Mouse (Mus musculus): ENCODE data around the gene Olfr1241. TPM values are rescaled to one million over a fixed set of nuclear protein-coding genes. Genes with fewer than 3 reads are reported as not detected.

Olfr1241 gene
- polyA plus RNA-seq (2015; fragmentation: Nextera tagmentation; extraction: Ambion mirVana), result not detected in 2 replicates

DNA sequence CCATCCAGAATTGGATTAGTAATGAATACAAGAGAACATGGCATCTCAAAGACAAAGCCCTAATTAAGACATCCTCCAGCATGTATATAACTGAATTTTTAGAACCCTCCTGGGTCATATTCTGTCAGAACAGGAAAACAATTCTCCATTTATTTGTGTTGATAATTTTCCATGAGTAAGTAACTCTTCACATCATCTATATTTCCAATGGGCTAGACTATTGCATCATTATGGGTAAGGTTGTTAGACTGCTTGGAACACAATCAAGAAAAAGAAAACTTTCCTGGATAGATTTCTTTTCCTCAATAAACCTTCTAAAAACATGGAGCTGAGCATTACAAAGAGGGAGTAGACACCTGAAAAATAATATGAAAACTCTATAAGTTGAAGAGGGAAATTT lies at the start of gene Olfr1241:
TSS of gene Olfr1241 (minus strand) at position 101 of the 400 bp plus-strand sequence.
- Histone ChIP-seq H3K9ac (no peak within 1 kb of the TSS), H3K27me3 (no peaks in the 10 kb centered on the region), H3K27ac (replicated peaks) (no peak within 1 kb of the TSS), H3K4me2 (replicated peaks) (no peak within 1 kb of the TSS), H3K4me3 (replicated peaks) (no peak within 1 kb of the TSS), H3K9me3 (replicated peaks) (no peaks in the 10 kb centered on the region), H3K4me1 (no peaks in the 10 kb centered on the region), H3K36me3 (no peaks in the 10 kb centered on the region)
- no peak for ATAC-seq (ENCODE audit: insufficient number of reproducible peaks, low FRiP score, low TSS enrichment, low read depth)

DNA sequence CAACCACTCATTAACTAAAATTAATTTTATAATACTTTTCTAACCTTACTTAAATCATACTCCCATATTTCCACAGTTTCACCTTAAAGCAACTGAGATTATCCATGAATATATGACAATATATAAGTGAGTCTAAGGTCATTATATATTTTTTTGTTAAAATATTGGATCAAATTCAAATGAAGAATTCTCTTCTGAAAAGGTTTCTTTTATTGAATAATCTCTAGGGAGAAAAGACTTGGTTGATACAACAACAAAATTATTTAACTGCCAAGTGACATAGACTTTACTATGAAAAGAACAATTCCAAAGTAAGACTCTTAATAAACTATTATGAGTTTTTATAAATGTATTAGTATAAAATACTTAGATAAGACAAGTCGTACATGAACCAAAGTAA lies 44.5 kb upstream of the Olfr1241 start, which contains the start of gene Olfr1243:
TSS of gene Olfr1243 (minus strand) at position 101 of the 400 bp plus-strand sequence.
- no peak within 1 kb of the TSS for H3K27ac ChIP-seq (replicated peaks)
- ATAC-seq (ENCODE audit: insufficient number of reproducible peaks, low FRiP score, low TSS enrichment, low read depth), result no peak
- WGBS, result 76% methylated on average over 1 of the region's 1 CpGs

DNA sequence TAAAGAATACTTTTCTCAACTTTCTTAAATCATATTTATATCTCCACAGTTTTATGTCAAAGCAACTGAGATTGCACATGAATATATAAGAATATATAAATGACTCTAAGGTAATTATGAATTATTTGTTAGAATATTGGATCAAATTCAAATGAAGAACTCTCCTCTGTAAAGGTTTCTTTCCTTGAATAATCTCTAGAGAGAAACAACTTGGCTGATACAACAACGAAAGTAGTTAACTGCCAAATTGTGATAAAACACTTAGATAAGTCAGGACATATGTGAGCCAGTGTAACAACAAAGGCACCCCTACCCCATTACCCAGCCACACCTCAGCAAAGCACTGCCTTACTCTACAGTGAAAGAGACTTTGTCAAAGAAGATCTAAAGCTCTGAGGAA lies 11.3 kb upstream of the Olfr1241 start, which contains the start of gene Olfr1242:
TSS of gene Olfr1242 (minus strand) at position 101 of the 400 bp plus-strand sequence.
- ATAC-seq (ENCODE audit: insufficient number of reproducible peaks, low FRiP score, low TSS enrichment, low read depth), result no peak
- H3K9me3 ChIP-seq (replicated peaks), result no peaks in the 10 kb centered on the region
- no peaks in the 10 kb centered on the region for H3K36me3 ChIP-seq
- no peak within 1 kb of the TSS for H3K4me3 ChIP-seq (replicated peaks)
- no peaks in the 10 kb centered on the region for H3K27me3 ChIP-seq
- H3K9ac ChIP-seq, result no peak within 1 kb of the TSS
- H3K27ac ChIP-seq (replicated peaks), result no peak within 1 kb of the TSS
- H3K4me2 ChIP-seq (replicated peaks), result no peak within 1 kb of the TSS
- no peaks in the 10 kb centered on the region for H3K4me1 ChIP-seq
- WGBS, result 86% methylated on average over 1 of the region's 1 CpGs

More for the DNA sequence above, 44.5 kb upstream of the Olfr1241 start, which contains the start of gene Olfr1243:
- H3K9me3 ChIP-seq (replicated peaks), result no peaks in the 10 kb centered on the region
- no peaks in the 10 kb centered on the region for H3K4me1 ChIP-seq
- H3K9ac ChIP-seq, result no peak within 1 kb of the TSS
- H3K4me3 ChIP-seq (replicated peaks), result no peak within 1 kb of the TSS
- H3K27me3 ChIP-seq, result no peaks in the 10 kb centered on the region
- H3K4me2 ChIP-seq (replicated peaks), result no peak within 1 kb of the TSS
- H3K36me3 ChIP-seq, result no peaks in the 10 kb centered on the region

DNA sequence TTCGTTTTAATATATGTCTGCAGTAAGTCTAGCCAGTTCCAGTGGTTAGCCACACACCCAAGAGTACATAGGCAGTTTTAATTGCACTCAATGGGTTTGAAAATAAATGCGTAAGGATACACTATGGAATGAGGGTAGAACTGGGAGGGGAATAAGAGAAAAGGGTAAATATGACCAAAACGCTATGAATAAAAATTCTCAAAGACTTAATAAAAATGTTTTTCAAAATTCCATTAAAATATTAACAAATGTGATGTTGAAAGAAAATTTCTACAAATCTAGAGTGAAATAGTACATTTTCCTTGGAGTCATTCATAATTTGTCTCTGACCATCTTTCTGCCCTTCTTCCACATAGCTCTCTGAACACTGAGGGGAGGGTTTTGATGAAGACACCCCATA lies 44.0 kb downstream of the Olfr1241 start, which contains the start of gene Olfr1240:
TSS of gene Olfr1240 (minus strand) at position 101 of the 400 bp plus-strand sequence.
- no peak for ATAC-seq (ENCODE audit: insufficient number of reproducible peaks, low FRiP score, low TSS enrichment, low read depth)
- Histone ChIP-seq H3K4me1 (no peaks in the 10 kb centered on the region), H3K9me3 (replicated peaks) (no peaks in the 10 kb centered on the region), H3K36me3 (no peaks in the 10 kb centered on the region), H3K27ac (replicated peaks) (no peak within 1 kb of the TSS), H3K4me2 (replicated peaks) (no peak within 1 kb of the TSS), H3K4me3 (replicated peaks) (no peak within 1 kb of the TSS), H3K9ac (no peak within 1 kb of the TSS), H3K27me3 (no peaks in the 10 kb centered on the region)
- 82% methylated on average over 3 of the region's 3 CpGs for WGBS

Other genes starting within 250 kb of the Olfr1241 start
- gene Olfr1228, start 233.1 kb downstream of the Olfr1241 start, polyA plus RNA-seq (2015; fragmentation: Nextera tagmentation; extraction: Ambion mirVana), result not detected in 2 replicates
- not detected in 2 replicates for gene Olfr1229, start 199.1 kb downstream of the Olfr1241 start, polyA plus RNA-seq (2015; fragmentation: Nextera tagmentation; extraction: Ambion mirVana)
- gene Olfr1230, start 189.9 kb downstream of the Olfr1241 start, polyA plus RNA-seq (2015; fragmentation: Nextera tagmentation; extraction: Ambion mirVana), result not detected in 2 replicates
- 0.11 TPM in 1 of 2 replicates, not detected in the other for gene Olfr1231, start 180.1 kb downstream of the Olfr1241 start, polyA plus RNA-seq (2015; fragmentation: Nextera tagmentation; extraction: Ambion mirVana)
- gene Olfr1232, start 157.5 kb downstream of the Olfr1241 start, polyA plus RNA-seq (2015; fragmentation: Nextera tagmentation; extraction: Ambion mirVana), result not detected in 2 replicates
- not detected in 2 replicates for gene Olfr1233, start 144.7 kb downstream of the Olfr1241 start, polyA plus RNA-seq (2015; fragmentation: Nextera tagmentation; extraction: Ambion mirVana)
- gene Olfr1234, start 122.3 kb downstream of the Olfr1241 start, polyA plus RNA-seq (2015; fragmentation: Nextera tagmentation; extraction: Ambion mirVana), result 0.08 TPM in 1 of 2 replicates, not detected in the other
- gene Olfr1238, start 77.5 kb downstream of the Olfr1241 start, polyA plus RNA-seq (2015; fragmentation: Nextera tagmentation; extraction: Ambion mirVana), result not detected in 2 replicates
- 0.12 TPM in 1 of 2 replicates, not detected in the other for gene Olfr1239, start 66.7 kb downstream of the Olfr1241 start, polyA plus RNA-seq (2015; fragmentation: Nextera tagmentation; extraction: Ambion mirVana)
- 0.13 and 0.14 TPM in 2 replicates for gene Olfr1240, start 44.1 kb downstream of the Olfr1241 start, polyA plus RNA-seq (2015; fragmentation: Nextera tagmentation; extraction: Ambion mirVana)
- gene Olfr1242, start 11.2 kb upstream of the Olfr1241 start, polyA plus RNA-seq (2015; fragmentation: Nextera tagmentation; extraction: Ambion mirVana), result not detected in 2 replicates
- gene Olfr1243, start 44.4 kb upstream of the Olfr1241 start, polyA plus RNA-seq (2015; fragmentation: Nextera tagmentation; extraction: Ambion mirVana), result not detected in 2 replicates
- gene Olfr1245, start 91.3 kb upstream of the Olfr1241 start, polyA plus RNA-seq (2015; fragmentation: Nextera tagmentation; extraction: Ambion mirVana), result not detected in 2 replicates
- not detected in 2 replicates for gene Olfr1246, start 106.0 kb upstream of the Olfr1241 start, polyA plus RNA-seq (2015; fragmentation: Nextera tagmentation; extraction: Ambion mirVana)
- gene Olfr1247, start 127.0 kb upstream of the Olfr1241 start, polyA plus RNA-seq (2015; fragmentation: Nextera tagmentation; extraction: Ambion mirVana), result 0.05 TPM in 1 of 2 replicates, not detected in the other
- not detected in 2 replicates for gene Olfr1248, start 131.1 kb upstream of the Olfr1241 start, polyA plus RNA-seq (2015; fragmentation: Nextera tagmentation; extraction: Ambion mirVana)
- gene Olfr1249, start 147.9 kb upstream of the Olfr1241 start, polyA plus RNA-seq (2015; fragmentation: Nextera tagmentation; extraction: Ambion mirVana), result not detected in 2 replicates
- not detected in 2 replicates for gene Olfr1250, start 174.3 kb upstream of the Olfr1241 start, polyA plus RNA-seq (2015; fragmentation: Nextera tagmentation; extraction: Ambion mirVana)
- not detected in 2 replicates for gene Olfr1251, start 184.8 kb upstream of the Olfr1241 start, polyA plus RNA-seq (2015; fragmentation: Nextera tagmentation; extraction: Ambion mirVana)
- not detected in 2 replicates for gene Olfr1252, start 237.9 kb upstream of the Olfr1241 start, polyA plus RNA-seq (2015; fragmentation: Nextera tagmentation; extraction: Ambion mirVana)

All from embryonic facial prominence, embryonic 15.5 days (tissue).